Mouse (Mus musculus) heart, embryonic 10.5 days (tissue): ENCODE data around the gene Sgms2. TPM values are rescaled to one million over a fixed set of nuclear protein-coding genes. Genes with fewer than 3 reads are reported as not detected.

Experiments used
- DNase-seq: peaks from one replicate; pipeline ENCODE4 v3.0.0-alpha.2; 2017; ENCODE audit warnings: low spot score
- H3K27ac ChIP-seq: fragments of 300-500 bp; sonication (generic); 2 replicates; pipeline ENCODE4 v1.5.1; 2016; ENCODE audit warnings: mild to moderate bottlenecking
- H3K27me3 ChIP-seq: fragments of 300-500 bp; sonication (generic); 2 replicates; pipeline ENCODE4 v1.6.1; 2016; ENCODE audit warnings: mild to moderate bottlenecking; ENCODE audit not compliant: poor library complexity, insufficient read depth, severe bottlenecking
- H3K36me3 ChIP-seq: fragments of 300-500 bp; sonication (generic); 2 replicates; pipeline ENCODE4 v1.6.1; 2016; ENCODE audit warnings: mild to moderate bottlenecking, moderate library complexity
- H3K4me1 ChIP-seq: fragments of 300-500 bp; sonication (generic); 2 replicates; pipeline ENCODE4 v1.6.1; 2016; ENCODE audit warnings: mild to moderate bottlenecking
- H3K4me3 ChIP-seq: fragments of 300-500 bp; sonication (generic); 2 replicates; pipeline ENCODE4 v1.5.1; 2016; ENCODE audit warnings: mild to moderate bottlenecking, moderate library complexity
- H3K9me3 ChIP-seq: fragments of 300-500 bp; sonication (generic); 2 replicates; pipeline ENCODE4 v1.6.1; 2016; ENCODE audit warnings: mild to moderate bottlenecking, moderate library complexity
- WGBS: fragments of 180-500 bp; shearing (Covaris S2); methylation state at CpG from one replicate; pipeline ENCODE4 v1.1.7; 2016; 5-methylcytosine and 5-hydroxymethylcytosine counted together
- polyA plus RNA-seq: library from polyadenylated mRNA; unstranded; fragments of >200 nt; fragmentation: Nextera tagmentation; extraction: Ambion mirVana; gene quantifications from 2 replicates; pipeline ENCODE4 v1.2.1, GENCODE M21; 2016

Gene Sgms2
- polyA plus RNA-seq, 1 experiment from 2014 or later, result 1.9 TPM

DNA sequence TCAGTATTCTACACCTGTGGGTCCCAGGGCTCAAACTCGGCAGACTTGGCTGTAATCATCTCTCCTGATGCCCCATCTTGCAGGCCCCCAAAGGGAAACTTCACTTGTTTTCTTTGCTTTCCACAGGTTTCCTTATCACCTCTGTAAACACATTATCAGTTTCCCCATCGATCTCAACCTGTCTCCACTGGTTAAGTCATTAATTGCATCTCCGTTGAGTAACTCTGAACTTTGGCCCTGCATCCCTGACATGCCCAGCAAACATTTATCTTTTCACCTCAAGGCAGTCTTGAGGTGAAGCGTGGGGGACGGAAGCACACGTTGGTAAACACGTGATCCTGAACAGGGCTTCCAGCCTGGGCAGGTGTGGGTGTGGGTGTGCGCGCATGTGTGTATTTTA lies 178.9 kb downstream of the Sgms2 start:
- Histone ChIP-seq H3K9me3 (0 out of 2 replicates have a peak, but pooled peaks cover 11% of the 10 kb centered on the region), H3K4me1 (peaks cover 11% of the 10 kb centered on the region), H3K27ac (no peak overlapping the region), H3K27me3 (peaks cover 3% of the 10 kb centered on the region; the same call in 1 of the 2 replicates), H3K4me3 (no peak overlapping the region), H3K36me3 (no peaks in the 10 kb centered on the region; the same call in 1 of the 2 replicates)
- WGBS, result 67% methylated on average over 9 of the region's 9 CpGs
- DNase-seq, result no peak

DNA sequence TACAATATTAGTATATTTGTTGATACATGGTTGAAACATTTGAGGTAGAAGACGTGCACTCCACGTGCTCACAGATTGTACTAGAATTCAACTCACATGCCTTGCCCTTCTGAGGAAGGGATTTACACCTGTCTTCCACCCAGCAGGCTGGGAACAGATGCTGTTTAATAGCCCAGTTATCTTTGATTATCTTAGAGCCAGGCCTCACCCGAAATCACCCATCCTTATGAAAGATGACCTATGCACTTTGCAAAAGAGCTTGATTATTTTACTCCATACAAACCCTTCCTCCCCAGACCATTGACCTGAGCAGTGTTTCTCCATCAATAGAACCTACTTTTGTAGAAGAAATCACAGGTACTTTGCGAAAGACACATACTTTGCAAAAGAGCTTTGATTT lies 180.6 kb downstream of the Sgms2 start:
- Histone ChIP-seq H3K36me3 (no peaks in the 10 kb centered on the region; the same call in 1 of the 2 replicates), H3K27ac (no peak overlapping the region), H3K4me1 (peaks cover 4% of the 10 kb centered on the region; the same call in 1 of the 2 replicates), H3K27me3 (no peaks in the 10 kb centered on the region), H3K4me3 (no peak overlapping the region), H3K9me3 (0 out of 2 replicates have a peak, but pooled peaks cover 11% of the 10 kb centered on the region)
- WGBS, result 78% methylated on average over 4 of the region's 4 CpGs
- no peak for DNase-seq

DNA sequence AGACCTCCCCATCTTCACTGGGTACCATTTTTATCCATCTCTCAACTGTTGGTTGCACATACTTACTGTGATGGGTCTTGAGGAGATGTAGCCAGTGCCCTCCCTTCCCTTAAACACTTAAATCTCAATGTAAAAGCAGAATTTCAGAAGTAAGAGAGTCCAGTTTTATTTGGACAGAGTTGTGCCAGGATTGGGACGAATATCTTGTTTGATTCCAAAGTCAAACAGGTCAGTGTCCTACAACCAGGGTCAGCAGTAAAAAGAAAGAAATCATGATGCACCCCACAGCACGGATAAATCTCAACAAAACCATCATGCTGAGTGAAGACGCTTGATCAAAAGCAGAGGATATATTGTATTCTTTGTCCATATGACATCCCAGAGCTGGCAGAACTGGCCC lies 183.4 kb downstream of the Sgms2 start:
- WGBS, result 85% methylated on average over 3 of the region's 3 CpGs
- peaks cover under 1% of the 10 kb centered on the region; the same call in 1 of the 2 replicates for H3K4me1 ChIP-seq
- no peaks in the 10 kb centered on the region; the same call in 1 of the 2 replicates for H3K36me3 ChIP-seq
- H3K27ac ChIP-seq, result no peak overlapping the region
- no peak for DNase-seq
- peaks cover 9% of the 10 kb centered on the region; the same call in 1 of the 2 replicates for H3K27me3 ChIP-seq
- no peak overlapping the region for H3K4me3 ChIP-seq
- 0 out of 2 replicates have a peak, but pooled peaks cover 11% of the 10 kb centered on the region for H3K9me3 ChIP-seq

DNA sequence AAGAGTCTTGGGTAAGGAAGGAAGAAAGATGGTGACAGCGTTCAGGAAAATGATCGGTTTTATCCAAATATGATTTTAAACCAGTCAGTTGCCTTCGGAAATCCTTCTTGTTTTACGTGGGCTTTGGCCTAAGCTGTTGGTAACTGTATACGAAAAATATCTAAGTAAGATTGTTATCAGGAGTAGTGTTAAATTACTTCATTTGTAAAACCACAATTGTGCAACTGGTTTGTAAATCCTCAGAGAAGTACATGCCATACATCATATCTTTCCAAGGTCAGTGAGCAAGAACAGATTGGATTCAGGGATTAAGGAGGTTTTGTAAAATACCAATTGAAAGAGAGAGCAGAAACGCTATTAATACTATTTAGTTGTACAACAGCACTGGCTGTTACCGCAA lies 185.0 kb downstream of the Sgms2 start:
- H3K27ac ChIP-seq, result no peak overlapping the region
- 0 out of 2 replicates have a peak, but pooled peaks cover 11% of the 10 kb centered on the region for H3K9me3 ChIP-seq
- DNase-seq, result no peak
- peaks cover 15% of the 10 kb centered on the region; the same call in 1 of the 2 replicates for H3K27me3 ChIP-seq
- H3K36me3 ChIP-seq, result no peaks in the 10 kb centered on the region; the same call in 1 of the 2 replicates
- peaks cover 4% of the 10 kb centered on the region; the same call in 1 of the 2 replicates for H3K4me1 ChIP-seq
- H3K4me3 ChIP-seq, result no peak overlapping the region
- 84% methylated on average over 7 of the region's 7 CpGs for WGBS

DNA sequence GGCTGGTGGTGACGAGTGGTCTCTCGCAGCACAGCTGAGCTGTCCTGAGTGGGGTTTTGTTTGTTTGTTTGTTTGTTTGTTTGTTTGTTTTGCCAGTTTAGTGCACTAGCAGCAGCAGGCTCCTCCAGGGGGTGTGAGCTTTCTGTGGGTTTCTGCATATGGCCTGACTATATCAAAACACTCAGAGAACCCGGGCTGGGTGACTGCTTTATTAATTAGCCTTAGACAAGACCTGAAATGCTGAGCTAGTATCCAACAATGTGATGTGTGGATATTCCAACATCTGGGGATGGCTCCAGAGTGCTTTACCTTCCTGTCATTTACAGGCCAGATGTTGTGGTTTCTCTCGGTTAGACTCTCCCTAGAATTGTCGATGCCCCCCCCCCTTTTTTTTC lies 187.9 kb downstream of the Sgms2 start:
- Histone ChIP-seq H3K4me1 (peaks cover 4% of the 10 kb centered on the region; the same call in 1 of the 2 replicates), H3K27ac (peak overlapping the region; percentile 89), H3K27me3 (peaks cover 16% of the 10 kb centered on the region), H3K36me3 (no peaks in the 10 kb centered on the region; the same call in 1 of the 2 replicates), H3K9me3 (0 out of 2 replicates have a peak, but pooled peaks cover under 1% of the 10 kb centered on the region), H3K4me3 (peak overlapping the region; percentile 86)
- 27% methylated on average over 5 of the region's 5 CpGs for WGBS
- DNase-seq, result no peak

DNA sequence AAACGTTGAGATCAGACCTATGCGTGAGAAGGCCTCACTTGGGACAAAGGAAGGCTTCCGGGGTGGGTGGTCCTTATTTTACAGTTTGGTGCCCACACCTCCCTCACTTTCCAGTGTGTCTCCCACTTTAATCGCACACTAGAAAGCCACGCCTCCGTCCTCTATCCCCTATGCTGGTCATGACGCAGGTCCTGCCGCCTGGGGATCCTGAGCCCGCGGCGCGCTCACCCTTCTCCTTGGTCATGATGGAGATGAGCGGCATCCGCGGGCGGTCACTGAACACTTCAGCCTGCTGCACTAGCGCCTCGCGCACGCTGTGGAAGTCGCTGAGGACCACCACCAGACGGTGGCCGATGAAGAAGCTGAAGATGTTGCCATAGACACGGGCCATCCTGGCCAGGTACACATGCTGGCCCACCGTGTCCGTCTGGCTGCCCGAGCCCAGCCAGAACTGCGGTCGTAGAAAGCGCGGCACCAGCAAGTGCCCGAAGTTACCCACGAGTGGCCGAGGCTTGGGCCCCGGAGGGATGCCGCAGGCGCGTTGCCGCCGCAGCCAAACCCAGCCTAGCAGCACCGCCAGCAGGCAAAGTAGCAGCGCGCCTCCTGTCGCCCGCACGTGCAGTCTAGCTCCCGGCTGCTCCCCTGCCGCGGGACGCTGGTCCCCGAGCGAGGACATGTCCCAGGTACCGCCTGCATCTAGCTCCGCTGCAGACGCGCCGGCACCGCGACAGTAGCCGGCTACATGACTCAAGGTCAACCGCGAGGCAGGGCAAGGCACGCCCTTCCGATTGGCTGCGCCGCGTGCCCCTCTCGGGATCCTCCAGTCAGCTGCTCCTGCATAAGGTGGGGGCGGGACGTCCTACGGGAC lies 188.5 kb downstream of the Sgms2 start, which contains the start of gene Cyp2u1:
TSS of gene Cyp2u1 (minus strand) at position 776 of the 868 bp plus-strand sequence.
- H3K4me1 ChIP-seq, result peaks cover 4% of the 10 kb centered on the region; the same call in 1 of the 2 replicates
- peak within 1 kb of the TSS; percentile 86 for H3K4me3 ChIP-seq
- peak within 1 kb of the TSS; percentile 89 for H3K27ac ChIP-seq
- peak; percentile 95 for DNase-seq
- H3K9me3 ChIP-seq, result no peaks in the 10 kb centered on the region
- under 1% methylated on average over 71 of the region's 71 CpGs for WGBS
- H3K36me3 ChIP-seq, result peaks cover 5% of the 10 kb centered on the region; the same call in 1 of the 2 replicates
- peaks cover 16% of the 10 kb centered on the region for H3K27me3 ChIP-seq

- H3K9me3 ChIP-seq, result no peaks in the 10 kb centered on the region
- peaks cover 16% of the 10 kb centered on the region for H3K27me3 ChIP-seq
- no peak overlapping the region for H3K4me3 ChIP-seq
- peaks cover 26% of the 10 kb centered on the region for H3K4me1 ChIP-seq
- no peak for DNase-seq
- peaks cover 6% of the 10 kb centered on the region; the same call in 1 of the 2 replicates for H3K36me3 ChIP-seq
- H3K27ac ChIP-seq, result no peak overlapping the region
- WGBS, result 14% methylated on average over 6 of the region's 6 CpGs
Observed at GRCm38 (mm10) chr3:131299908-131300307, 191.3 kb downstream of the Sgms2 start.

- no peak overlapping the region for H3K4me3 ChIP-seq
- DNase-seq, result no peak
- H3K36me3 ChIP-seq, result peaks cover 6% of the 10 kb centered on the region; the same call in 1 of the 2 replicates
- peaks cover 31% of the 10 kb centered on the region for H3K4me1 ChIP-seq
- no peaks in the 10 kb centered on the region for H3K9me3 ChIP-seq
- H3K27me3 ChIP-seq, result peaks cover 12% of the 10 kb centered on the region
- 77% methylated on average over 9 of the region's 9 CpGs for WGBS
- H3K27ac ChIP-seq, result no peak overlapping the region
Observed at GRCm38 (mm10) chr3:131299078-131299477, 192.1 kb downstream of the Sgms2 start.

- 87% methylated on average over 7 of the region's 7 CpGs for WGBS
- H3K4me3 ChIP-seq, result no peak overlapping the region
- DNase-seq, result no peak
- H3K36me3 ChIP-seq, result peaks cover 6% of the 10 kb centered on the region; the same call in 1 of the 2 replicates
- H3K9me3 ChIP-seq, result no peaks in the 10 kb centered on the region
- H3K27me3 ChIP-seq, result peaks cover 7% of the 10 kb centered on the region
- H3K4me1 ChIP-seq, result peaks cover 26% of the 10 kb centered on the region
- no peak overlapping the region for H3K27ac ChIP-seq
Observed at GRCm38 (mm10) chr3:131296893-131297292, 194.3 kb downstream of the Sgms2 start.

- 0 out of 2 replicates have a peak overlapping the region, but pooled peaks have one; percentile 3 for H3K27ac ChIP-seq
- 65% methylated on average over 12 of the region's 12 CpGs for WGBS
Observed at GRCm38 (mm10) chr3:131295513-131296200, 195.6 kb downstream of the Sgms2 start.

DNA sequence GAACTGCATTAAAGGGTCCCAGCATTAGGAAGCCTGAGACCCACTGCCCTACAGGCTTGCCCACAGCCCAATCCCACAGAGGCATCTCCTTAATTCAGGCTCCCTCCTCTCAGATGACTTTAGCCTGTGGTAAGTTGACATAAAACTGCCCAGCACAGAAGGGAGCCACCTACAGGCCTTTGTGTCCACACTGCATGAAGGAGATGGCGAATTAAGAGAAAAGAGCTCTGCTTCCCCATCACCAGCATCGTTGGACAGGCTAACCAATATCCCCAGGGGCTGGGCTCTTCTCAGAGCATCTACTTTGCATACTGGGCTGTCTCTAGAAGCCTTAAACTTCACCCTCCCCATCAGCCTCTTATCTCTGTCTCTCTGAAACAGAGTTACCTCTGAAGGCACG lies 196.7 kb downstream of the Sgms2 start:
- peaks cover 26% of the 10 kb centered on the region for H3K4me1 ChIP-seq
- WGBS, result 39% methylated on average over 3 of the region's 3 CpGs
- H3K36me3 ChIP-seq, result peaks cover 10% of the 10 kb centered on the region; the same call in 1 of the 2 replicates
- H3K27ac ChIP-seq, result no peak overlapping the region
- no peak for DNase-seq
- H3K4me3 ChIP-seq, result no peak overlapping the region
- no peaks in the 10 kb centered on the region for H3K9me3 ChIP-seq
- no peaks in the 10 kb centered on the region; the same call in 1 of the 2 replicates for H3K27me3 ChIP-seq

More at GRCm38 (mm10) chr3:131295513-131296200, 195.6 kb downstream of the Sgms2 start:
- no peaks in the 10 kb centered on the region; the same call in 1 of the 2 replicates for H3K27me3 ChIP-seq
- H3K4me1 ChIP-seq, result peaks cover 26% of the 10 kb centered on the region
- no peak for DNase-seq
- no peaks in the 10 kb centered on the region for H3K9me3 ChIP-seq
- H3K4me3 ChIP-seq, result no peak overlapping the region
- peaks cover 8% of the 10 kb centered on the region; the same call in 1 of the 2 replicates for H3K36me3 ChIP-seq

- Histone ChIP-seq H3K36me3 (peaks cover 7% of the 10 kb centered on the region; the same call in 1 of the 2 replicates), H3K27ac (no peak overlapping the region), H3K27me3 (no peaks in the 10 kb centered on the region), H3K4me1 (peaks cover 26% of the 10 kb centered on the region), H3K9me3 (no peaks in the 10 kb centered on the region), H3K4me3 (no peak overlapping the region)
- 73% methylated on average over 3 of the region's 3 CpGs for WGBS
- DNase-seq, result no peak
Observed at GRCm38 (mm10) chr3:131292959-131293358, 198.3 kb downstream of the Sgms2 start.
